Mouse (Mus musculus): ENCODE results near the gene Thap8.
A peak's percentile ranks its signal among the peaks of the same experiment; 100 is the strongest.
"Not testable (repeated sequence)": the region's sequence is repeated elsewhere in the genome, so short reads cannot be mapped to it uniquely, and the experiment has no call there.

The Thap8 gene

GRCm38 (mm10) chr7:30279951-30280669, at the start of gene Thap8, which contains the start of gene Wdr62:
Gene Thap8 (plus strand): TSS chr7:30280094.
Gene Wdr62 (minus strand): TSS chr7:30280419.
- peak; percentile 92 for DNase-seq

- no peak for DNase-seq
Measured at GRCm38 (mm10) chr7:30231328-30231668, 48.6 kb upstream of the Thap8 start.

- DNase-seq, result peak; percentile 100
Measured at GRCm38 (mm10) chr7:30231669-30232454, 48.0 kb upstream of the Thap8 start, which contains the start of the genes Polr2i and Tbcb. Gene Polr2i (plus strand): TSS chr7:30231948. Gene Tbcb (minus strand): TSS chr7:30232272.

GRCm38 (mm10) chr7:30232631-30233148, 47.2 kb upstream of the Thap8 start:
- DNase-seq, result peak; percentile 80

- DNase-seq, result peak; percentile 74
Measured at GRCm38 (mm10) chr7:30233387-30233786, 46.5 kb upstream of the Thap8 start.

- DNase-seq, result no peak
Measured at GRCm38 (mm10) chr7:30234276-30234858, 45.5 kb upstream of the Thap8 start.

- no peak for DNase-seq
Measured at GRCm38 (mm10) chr7:30235091-30235490, 44.8 kb upstream of the Thap8 start.

GRCm38 (mm10) chr7:30235625-30236024, 44.3 kb upstream of the Thap8 start, which contains the start of gene Ovol3:
Gene Ovol3 (minus strand): TSS chr7:30235725.
- DNase-seq, result no peak

- DNase-seq, result not testable (repeated sequence)
Measured at GRCm38 (mm10) chr7:30237374-30237773, 42.5 kb upstream of the Thap8 start.

- DNase-seq, result no peak
Measured at GRCm38 (mm10) chr7:30251956-30252954, 27.6 kb upstream of the Thap8 start.

- DNase-seq, result no peak
Measured at GRCm38 (mm10) chr7:30265041-30265440, 14.9 kb upstream of the Thap8 start.

- DNase-seq, result no peak
Measured at GRCm38 (mm10) chr7:30265531-30265930, 14.4 kb upstream of the Thap8 start.

GRCm38 (mm10) chr7:30265935-30266334, 14.0 kb upstream of the Thap8 start:
- DNase-seq, result no peak

GRCm38 (mm10) chr7:30266780-30267179, 13.1 kb upstream of the Thap8 start:
- DNase-seq, result no peak

- DNase-seq, result no peak
Measured at GRCm38 (mm10) chr7:30269641-30270040, 10.3 kb upstream of the Thap8 start.

GRCm38 (mm10) chr7:30274383-30274782, 5.5 kb upstream of the Thap8 start:
- no peak for DNase-seq

GRCm38 (mm10) chr7:30278911-30279310, 983 bp upstream of the Thap8 start:
- DNase-seq, result peak; percentile 20

GRCm38 (mm10) chr7:30279536-30279935, 358 bp upstream of the Thap8 start:
- no peak for DNase-seq

GRCm38 (mm10) chr7:30280670-30281138, 810 bp downstream of the Thap8 start:
- peak; percentile 92 for DNase-seq

GRCm38 (mm10) chr7:30281522-30281921, 1.6 kb downstream of the Thap8 start:
- peak; percentile 33 for DNase-seq

GRCm38 (mm10) chr7:30282740-30283139, 2.8 kb downstream of the Thap8 start:
- peak; percentile 24 for DNase-seq
